Mouse (Mus musculus): ENCODE data around the gene Rabgef1.

GRCm38 (mm10) chr5:130204560-130204959 is 33.0 kb downstream of the Rabgef1 start:
- TF ChIP-seq CTCF (conservative IDR thresholded peaks at IDR 0.05; ENCODE audit: low read length) (no peak), POU5F1 (IDR thresholded peaks at IDR 0.05; ENCODE audit: borderline replicate concordance, low read length) (no peak)
